Mouse (Mus musculus) frontal cortex, postnatal 14 days (tissue): ENCODE measurements at regions not wholly inside any gene's neighbourhood (a gene's known extent, or its start where the extent isn't known, plus 50 kb on each side); places are given as distances from the start of the nearest gene placed in this dataset.

Source experiments
- DNase-seq, 2 experiments: peaks; one replicate each; pipeline ENCODE4 v3.0.0; 2022; ENCODE audit warnings: low spot score in 2 of 2

- DNase-seq = no peak
These were observed 129.0 kb upstream of the Dynlrb2 start for GRCm38 (mm10) chr8:116375758-116376157.

DNA sequence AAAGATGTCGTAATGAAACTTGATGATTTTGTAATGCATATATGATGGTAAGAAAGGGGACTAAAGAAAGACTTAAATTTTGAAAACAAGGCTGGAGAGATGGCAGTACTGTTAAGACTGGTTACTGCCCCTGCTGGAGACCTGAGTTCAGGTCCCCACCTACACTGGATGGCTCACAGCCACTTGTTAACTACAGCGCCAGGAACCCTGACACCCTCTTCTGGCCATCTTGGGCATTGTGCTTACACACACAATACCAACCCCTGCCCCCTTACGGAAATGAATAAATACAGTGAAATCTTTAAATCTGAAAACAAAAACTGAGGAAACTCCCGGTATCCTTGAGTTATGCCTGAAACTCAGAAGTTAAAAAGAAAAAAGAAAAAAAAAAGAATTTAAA lies 131.7 kb upstream of the Dynlrb2 start:
- DNase-seq = no peak

GRCm38 (mm10) chr8:116372574-116372973 lies 132.2 kb upstream of the Dynlrb2 start:
- DNase-seq = peak; percentile 13 to 31

DNA sequence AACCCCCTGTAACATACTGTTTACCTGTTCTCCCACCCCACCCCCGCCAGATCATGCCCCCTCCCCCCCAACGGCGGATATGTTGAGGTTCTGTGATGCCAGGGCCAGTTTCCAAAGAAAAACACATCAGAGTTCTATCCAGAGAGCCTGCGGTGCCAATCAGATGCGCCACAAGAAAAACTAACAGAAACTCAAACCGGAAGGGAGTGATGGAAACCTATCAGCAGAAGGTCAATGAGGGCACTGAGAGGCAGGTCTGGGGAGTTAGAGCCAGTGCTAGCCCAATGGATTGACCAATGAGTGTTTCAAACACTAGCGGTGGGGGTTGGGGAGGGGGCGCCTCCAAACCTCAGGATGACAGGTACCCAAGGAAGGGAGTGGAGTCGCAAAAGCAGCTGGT lies 132.7 kb upstream of the Dynlrb2 start:
- no peak for DNase-seq

DNA sequence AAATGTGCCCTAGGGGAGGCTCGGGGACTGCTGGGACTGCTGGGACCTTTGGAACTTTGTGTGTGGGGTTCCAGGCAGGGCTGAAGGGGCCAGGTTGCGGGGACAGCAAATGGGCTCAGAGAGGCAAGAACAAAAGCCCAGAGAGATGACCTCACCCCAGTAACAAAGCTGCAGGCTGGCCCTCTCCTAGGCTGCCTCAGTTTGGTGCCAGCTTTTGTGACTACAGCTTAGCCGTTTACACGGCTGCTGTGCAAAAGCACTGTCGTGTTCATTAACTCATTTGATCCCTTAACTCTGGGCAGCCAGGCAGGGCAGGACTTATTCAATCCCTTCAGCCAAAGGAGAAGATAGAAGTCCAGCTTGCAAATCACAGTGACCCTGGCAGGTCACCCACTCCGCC lies 137.3 kb upstream of the Dynlrb2 start:
- no peak for DNase-seq

DNA sequence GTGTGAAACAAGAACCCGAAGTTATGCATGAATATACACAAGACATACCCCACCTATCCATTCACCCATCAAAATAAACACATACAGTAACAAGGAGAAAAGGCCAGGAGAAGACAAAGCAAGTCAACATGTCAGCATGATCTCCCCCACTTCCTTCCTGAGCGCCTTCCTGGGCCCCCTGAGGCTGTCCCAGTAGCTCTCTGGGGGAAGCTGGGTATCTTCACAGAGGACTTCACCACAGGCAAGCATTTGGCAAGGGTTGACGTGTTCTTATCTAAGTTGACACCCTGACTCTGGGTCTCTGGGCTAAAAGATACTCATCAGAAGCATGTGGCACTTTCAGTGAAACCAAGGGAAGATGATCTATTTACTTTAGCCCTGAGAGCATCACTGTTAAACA lies 138.1 kb upstream of the Dynlrb2 start:
- no peak for DNase-seq

DNA sequence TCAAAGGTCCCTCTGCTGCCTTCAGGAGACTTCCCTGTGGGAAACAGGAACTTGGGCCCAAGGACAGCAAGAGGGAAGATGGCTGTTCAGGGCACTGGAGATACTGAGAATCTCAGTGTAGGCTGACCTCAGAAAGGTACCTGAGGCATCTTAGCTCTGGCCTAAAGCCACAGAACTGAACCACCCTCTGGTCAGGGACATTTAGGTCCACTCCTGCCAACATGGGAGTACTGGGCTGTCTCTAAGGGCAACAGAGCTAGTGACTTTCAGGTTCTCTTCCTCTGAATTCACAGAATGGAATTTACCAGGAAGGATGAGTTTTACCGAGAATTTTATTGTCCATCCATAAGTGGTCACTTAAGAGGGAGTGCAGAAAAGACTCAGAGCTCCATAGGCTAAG lies 140.0 kb upstream of the Dynlrb2 start:
- no peak for DNase-seq

DNA sequence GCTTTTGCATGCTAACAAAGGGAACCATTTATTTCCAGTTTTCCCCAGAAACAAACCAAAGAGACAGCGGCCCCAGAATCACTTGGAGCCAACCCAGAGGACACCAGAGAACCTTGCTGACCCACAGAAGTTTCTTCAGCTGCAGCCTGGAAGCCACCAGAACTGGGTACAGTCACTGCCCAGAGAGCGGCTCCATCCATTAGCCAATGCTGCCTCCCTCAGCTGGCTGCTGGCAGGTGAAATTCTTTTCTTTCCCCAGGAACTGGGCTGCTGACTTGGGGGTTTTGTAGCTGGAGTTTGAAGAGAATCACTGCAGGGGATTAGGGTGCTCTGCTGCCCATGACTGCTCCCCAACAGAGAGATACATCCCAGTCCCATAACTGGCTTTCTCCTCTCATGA lies 140.6 kb upstream of the Dynlrb2 start:
- no peak for DNase-seq

DNA sequence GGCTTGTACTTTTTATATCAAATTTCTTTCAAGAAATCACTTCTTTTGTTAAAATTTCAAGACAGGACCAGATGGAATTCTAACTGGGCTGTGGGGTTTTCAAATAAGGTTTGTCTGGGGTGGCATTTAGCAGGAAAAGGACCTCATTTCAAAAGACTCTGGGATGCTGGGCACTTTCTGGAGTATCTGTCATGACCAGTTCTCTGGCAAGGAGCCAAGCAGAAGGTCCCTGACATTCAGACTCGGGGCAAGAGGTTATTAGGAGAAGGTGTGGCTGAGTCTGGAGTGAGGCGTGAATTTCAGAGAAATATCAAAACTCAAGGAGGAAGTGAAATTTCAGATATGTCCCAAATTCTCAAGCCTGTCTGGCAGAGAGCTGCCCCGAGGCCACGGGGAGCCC lies 142.4 kb upstream of the Dynlrb2 start:
- no peak for DNase-seq

- DNase-seq = no peak
These were observed 145.0 kb upstream of the Dynlrb2 start for GRCm38 (mm10) chr8:116359761-116360160.

DNA sequence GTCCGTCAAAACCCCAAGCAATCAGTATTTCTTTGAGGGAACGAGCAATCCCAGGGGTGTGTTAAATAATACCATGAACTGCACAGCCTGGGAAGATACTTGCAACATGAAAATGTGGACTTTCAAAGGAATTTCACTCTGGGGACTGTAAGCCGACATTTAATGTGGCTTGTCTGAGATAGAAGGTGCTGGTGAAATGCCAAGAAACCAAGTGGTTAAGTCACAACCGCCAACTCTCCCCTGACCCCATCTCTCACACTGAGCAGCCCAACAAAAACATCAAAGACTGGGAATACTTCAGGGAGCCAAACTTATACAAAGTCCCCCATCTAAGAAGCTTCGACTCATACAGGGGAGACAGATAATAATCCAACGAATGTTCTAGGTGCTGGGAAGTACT lies 150.0 kb upstream of the Dynlrb2 start:
- no peak for DNase-seq

- no peak for DNase-seq
These were observed 150.9 kb upstream of the Dynlrb2 start for GRCm38 (mm10) chr8:116353911-116354310.

GRCm38 (mm10) chr8:116352635-116353034 lies 152.1 kb upstream of the Dynlrb2 start:
- DNase-seq = no peak

DNA sequence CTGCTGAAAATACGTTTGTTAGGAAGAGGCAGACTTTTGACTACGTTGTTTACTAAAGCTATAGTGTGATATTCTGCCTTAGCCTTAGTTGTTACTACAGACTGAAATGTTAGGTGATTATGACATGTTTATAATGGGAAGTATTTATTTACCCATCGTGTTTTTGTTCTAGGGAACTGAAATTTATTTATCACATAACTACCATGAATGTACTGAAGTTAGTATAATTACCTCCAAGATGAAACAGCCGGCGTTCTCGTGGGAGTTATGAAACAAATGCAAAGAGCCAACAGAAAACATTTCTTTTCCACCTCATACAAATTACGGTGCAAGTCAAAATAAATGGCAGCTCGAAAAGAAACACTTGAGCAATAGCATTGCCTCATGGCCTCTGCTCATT lies 155.8 kb upstream of the Dynlrb2 start:
- no peak for DNase-seq

GRCm38 (mm10) chr8:116346990-116347389 lies 157.8 kb upstream of the Dynlrb2 start:
- DNase-seq = no peak

- no peak for DNase-seq
These were observed 160.1 kb upstream of the Dynlrb2 start for GRCm38 (mm10) chr8:116344590-116345222.

GRCm38 (mm10) chr8:116343534-116343933 lies 161.2 kb upstream of the Dynlrb2 start:
- no peak for DNase-seq

DNA sequence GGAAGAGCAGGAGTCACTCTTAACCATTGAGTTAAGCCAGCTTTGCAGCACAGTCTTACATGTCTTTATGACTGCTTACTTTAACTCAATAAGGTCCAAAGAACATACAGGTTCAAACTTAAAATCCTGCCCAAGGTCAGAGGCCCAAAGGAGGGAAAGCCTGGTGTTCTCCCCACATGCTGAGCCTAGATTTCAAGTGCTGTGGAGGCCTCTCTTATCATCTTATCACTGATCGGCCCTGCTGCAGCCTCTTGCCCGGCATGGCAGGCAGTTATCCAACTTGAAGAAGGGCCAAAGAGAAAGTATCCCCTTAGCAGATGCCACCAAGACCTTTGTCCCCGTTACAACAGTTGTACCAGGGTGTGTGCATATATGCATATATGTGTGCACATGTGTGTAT lies 170.0 kb upstream of the Dynlrb2 start:
- DNase-seq = no peak

DNA sequence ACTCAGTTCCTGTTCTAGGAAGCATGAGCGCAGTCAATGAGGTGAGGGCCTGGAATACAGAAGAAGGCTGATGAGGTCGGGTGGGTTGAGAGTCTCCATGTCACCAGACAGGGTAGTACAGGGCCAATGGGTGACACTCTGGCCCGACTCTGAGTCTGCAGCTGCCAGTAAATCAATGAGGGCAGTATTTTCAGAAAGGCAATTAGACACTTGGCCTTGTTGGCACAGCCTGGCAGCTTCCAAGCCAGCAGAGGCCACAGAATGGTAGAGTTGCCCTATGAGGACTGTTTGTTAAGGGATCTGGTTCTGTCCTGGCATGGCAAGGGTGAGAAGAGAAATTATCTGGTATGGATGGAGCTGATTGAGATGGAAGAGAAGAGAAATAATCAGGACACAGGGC lies 170.7 kb upstream of the Dynlrb2 start:
- DNase-seq = no peak

- DNase-seq = no peak
These were observed 184.6 kb upstream of the Dynlrb2 start for GRCm38 (mm10) chr8:116320014-116320680.

GRCm38 (mm10) chr8:116315410-116315809 lies 189.4 kb upstream of the Dynlrb2 start:
- DNase-seq = no peak

GRCm38 (mm10) chr8:116314429-116315092 lies 190.2 kb upstream of the Dynlrb2 start:
- DNase-seq = no peak

GRCm38 (mm10) chr8:116298891-116299290 lies 205.9 kb upstream of the Dynlrb2 start:
- DNase-seq = no peak
